Mouse (Mus musculus): ENCODE data around the gene Pdxp.
A peak's percentile ranks its signal among the peaks of the same experiment; 100 is the strongest.

Pdxp gene

DNA sequence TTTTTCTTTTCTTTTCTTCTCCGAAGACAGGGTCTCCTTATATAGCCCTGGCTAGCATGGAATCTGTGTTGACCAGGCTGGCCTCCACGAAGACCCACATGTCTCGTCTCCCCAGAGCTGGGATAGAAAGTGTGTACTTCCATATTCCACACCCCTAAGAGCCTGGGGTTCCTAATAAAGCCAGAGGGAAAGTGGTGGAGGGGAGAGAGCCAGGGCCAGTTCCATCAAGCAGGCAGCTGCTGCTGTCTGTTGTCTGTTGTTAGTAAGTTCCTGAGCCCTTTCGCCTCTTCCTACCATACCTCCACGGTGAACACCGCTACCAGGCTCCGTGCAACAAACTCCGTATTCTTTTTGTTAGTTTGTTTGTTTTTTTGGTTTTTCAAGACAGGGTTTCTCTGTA, 14.8 kb downstream of the Pdxp start:
- DNase-seq = no peak

DNA sequence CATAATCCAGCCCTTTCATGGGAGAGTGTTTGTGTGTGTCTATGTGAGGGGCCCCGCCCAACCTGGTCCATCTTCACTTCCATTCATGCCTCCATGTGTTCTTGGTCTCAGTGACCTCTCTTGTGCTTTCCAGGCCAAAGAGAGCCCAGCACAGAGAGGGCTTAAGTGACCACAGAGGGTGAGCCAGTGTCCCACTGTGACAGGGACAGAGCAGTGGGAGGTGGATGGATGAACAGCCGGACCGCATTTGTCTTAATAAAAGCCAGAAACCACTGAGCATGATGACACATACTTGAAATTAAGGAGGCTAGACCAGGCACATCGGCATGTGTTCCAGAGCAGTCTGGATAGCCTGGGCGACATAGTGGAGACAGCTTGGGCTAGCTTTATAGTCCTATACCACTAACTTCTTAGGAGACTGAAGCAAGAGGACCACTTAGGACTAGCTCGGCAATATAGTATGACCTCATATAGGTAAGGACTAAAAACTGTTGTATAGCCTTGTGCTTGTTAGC, 16.5 kb downstream of the Pdxp start:
- no peak for DNase-seq

DNA sequence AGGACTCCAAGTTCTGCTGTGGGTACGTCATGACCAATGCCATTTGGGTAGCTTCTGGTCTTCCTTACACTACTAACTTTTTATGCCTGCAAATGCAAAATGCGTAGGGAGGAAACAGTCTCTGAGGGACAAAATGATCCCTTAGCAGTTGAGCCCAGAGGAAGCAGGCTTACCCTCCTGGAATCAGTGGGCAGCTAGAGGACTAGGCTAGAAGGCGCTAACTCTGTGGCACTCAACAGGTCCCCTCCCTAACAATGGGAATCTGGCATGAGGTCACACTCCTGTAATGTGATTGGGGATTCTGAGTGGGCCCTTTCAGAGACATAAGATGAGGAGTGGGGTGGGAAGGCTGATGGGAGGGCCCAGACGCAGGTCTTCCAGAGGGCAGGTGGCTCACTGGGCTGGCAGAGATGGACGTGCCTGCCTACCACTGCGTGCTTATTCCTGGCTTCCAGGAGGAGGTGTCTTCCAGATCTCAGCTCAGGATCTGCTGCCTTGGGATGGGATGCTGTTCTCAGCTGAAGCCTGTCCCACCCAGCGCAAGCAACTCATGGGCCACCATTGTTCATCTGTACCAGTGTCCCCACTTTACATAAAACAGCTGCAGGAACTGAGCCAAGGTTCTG, 17.2 kb downstream of the Pdxp start:
- DNase-seq = no peak

DNA sequence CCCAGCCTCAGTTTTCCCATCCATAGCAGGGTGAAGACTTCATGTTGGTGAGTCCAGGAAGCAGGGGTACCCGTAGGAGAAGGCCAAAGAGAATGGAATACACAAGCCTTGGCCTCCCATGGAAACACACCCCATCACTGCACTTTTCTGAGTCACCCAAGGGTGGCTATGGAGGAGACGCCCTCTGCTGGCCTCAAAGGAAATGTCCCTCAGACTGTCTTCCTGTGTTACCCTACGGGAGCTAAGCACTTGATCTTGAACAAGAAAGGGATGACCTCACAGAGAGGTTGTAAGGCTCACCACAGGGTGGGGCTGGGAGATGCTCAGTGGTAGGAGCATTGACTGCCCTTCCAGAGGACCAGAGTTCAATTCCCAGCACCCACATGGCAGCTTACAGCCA, 17.9 kb downstream of the Pdxp start:
- peak; percentile 96 for DNase-seq

DNA sequence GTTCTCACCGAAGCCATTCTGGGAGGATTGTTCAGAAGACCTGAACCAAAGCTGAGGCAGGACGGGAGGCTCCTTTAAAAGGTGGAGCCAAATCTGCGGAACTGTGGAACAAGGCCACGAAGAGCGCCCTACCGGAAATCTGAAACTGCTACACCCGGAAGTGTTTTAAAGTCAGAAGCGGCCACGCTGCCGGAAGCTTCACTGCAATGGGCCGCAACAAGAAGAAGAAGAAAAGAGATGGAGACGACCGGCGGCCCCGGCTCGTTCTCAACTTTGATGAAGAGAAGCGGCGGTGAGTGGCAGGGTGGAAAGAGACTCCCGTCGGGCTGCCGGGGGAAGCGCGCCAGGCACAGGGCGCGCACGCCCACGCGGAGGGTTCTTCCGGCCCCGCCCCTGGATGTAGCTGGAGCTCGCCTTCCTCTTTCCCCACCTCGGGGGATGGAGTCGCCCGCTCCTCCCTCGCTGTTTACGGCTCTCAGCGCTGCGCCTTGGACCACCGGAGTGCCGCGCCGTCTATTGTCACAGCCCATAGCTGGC, 21.1 kb downstream of the Pdxp start, which contains the start of gene Nol12:
Gene Nol12 (plus strand): TSS at position 150 of the 537 bp plus-strand sequence.
- peak; percentile 98 for DNase-seq

DNA sequence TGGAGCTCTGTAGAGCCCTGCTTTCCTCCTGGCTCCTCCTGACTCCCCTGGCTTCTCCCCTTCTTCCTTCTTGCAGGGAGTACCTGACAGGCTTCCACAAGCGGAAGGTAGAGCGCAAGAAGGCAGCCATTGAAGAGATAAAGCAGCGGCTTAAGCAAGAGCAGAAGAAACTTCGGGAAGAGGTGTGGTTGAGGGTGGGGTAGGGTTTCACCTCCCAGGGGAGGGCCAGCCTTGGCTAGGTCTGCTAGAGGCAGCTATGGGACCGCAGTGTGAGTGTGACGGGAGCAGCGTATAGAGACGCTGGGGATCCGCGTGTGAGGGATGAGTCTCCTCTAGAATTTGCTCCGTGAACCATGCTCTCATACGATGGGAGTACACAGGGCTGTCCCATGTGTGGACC, 22.7 kb downstream of the Pdxp start:
- no peak for DNase-seq

DNA sequence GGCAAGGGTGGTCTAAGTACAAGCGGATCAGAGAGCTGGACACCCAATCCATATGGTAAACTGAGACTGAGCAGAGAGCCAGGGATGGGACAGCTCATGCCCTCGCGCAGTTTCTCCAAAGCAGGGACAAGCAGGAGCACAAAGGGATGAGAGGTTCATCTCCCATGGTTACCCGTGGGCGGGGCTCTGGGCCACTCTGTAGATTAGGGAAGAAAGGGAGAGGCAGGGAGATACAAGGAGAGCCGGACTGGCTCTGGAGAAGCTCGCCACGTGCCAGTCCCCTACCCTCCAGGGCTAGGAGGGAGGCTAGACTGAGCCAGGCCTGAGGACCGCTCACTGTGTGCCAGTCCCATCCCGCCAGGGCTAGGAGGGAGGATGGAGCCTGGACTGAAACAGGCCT, 23.6 kb downstream of the Pdxp start:
- DNase-seq = no peak

DNA sequence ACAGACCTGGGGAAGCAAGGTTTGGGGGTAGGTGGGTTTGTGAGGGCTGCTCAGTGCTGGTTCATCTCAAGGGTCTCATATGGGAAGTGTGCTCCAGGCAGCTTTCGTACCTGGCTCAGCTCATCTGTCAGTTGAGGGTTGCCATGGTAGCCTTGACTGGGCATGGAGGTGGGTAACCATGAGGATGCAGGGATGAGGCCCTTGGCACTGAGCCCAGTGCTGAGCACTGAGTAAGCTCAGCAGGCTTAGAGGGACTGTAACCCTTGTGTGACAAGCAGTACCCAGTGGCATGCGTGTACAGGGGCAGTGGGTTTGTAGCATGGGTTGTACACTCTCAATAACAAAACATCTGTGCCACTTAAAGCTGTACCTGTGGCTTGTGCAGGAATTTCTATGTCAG, 24.2 kb downstream of the Pdxp start:
- no peak for DNase-seq

DNA sequence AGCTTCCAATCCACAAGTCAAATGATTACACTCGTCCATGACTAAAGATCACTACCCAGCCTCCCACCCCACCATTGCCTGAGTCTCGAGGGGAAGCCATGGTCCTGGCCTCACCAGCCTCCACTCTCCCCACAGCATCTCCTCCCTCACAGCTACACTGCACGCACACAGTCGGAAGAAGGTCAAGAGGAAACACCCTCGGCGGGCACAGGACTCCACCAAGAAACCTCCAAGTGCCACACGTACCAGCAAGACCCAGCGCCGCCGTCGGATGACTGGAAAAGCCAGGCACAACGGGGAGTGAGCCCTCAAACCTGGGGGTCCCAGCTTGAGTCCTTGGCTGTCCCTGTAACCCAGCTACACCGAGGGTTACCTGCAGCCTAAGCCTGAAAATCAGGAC, 26.6 kb downstream of the Pdxp start:
- peak; percentile 91 for DNase-seq

DNA sequence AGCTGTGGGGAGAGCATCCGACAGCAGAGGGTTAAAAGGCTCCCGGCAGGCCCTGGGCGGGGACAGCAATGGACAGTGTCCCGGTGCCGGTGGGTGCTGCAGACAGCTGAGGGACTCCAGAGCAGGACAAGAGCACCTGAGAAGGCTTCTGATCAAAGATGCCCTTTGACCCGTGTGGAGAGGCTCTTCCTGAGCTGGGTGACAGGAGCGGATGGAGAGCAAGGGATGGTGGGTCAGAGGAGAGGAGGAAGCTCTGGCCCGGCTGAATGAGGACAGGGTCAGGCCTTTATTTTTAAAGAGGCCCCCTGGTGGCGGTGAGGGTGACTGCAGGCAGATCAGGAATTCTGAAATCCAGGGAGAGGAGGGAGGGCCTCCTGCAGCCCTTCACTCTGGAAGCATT, 28.9 kb downstream of the Pdxp start:
- peak; percentile 98 for DNase-seq

DNA sequence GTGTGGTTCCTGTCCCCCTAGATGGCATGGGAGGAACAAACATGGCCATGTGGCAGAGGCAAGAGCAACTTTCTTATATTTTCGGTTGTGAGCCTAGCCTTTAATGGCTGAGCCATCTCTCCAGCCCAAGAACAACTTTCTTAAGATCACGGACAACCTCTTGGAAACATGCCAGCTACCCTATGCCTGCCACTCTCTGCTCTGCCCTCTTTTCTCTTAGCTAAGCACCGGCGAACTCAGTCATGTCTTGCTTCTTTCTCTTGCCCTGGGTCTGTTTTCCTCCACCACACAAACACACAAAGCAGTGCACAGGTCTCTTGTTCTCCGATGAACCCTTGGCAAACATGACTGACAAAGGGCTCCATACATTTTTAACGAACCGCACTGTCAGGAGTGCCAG, 32.5 kb downstream of the Pdxp start:
- no peak for DNase-seq

DNA sequence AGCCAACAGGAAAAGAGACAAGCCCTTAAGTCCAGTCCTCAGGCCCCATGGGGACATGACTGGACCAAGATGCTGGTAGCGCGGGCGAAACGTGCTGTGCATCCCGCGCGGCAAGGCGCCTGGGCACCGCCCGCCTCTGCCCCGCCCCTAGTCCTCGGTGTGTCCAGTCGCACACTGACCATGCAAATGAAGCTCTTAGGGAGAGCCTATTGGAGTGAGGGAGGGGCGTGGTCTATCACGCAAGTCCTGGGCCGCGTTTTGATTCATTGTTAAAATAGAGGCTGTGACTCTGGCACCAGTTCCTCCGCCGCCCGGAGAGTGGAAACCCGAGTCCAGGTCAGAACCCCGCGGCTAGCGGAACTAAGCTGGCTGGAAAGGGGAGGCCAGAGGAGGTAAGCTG, 33.9 kb downstream of the Pdxp start, which contains the start of gene Triobp:
Gene Triobp (plus strand): TSS at position 68 of the 400 bp plus-strand sequence.
- peak; percentile 99 for DNase-seq

DNA sequence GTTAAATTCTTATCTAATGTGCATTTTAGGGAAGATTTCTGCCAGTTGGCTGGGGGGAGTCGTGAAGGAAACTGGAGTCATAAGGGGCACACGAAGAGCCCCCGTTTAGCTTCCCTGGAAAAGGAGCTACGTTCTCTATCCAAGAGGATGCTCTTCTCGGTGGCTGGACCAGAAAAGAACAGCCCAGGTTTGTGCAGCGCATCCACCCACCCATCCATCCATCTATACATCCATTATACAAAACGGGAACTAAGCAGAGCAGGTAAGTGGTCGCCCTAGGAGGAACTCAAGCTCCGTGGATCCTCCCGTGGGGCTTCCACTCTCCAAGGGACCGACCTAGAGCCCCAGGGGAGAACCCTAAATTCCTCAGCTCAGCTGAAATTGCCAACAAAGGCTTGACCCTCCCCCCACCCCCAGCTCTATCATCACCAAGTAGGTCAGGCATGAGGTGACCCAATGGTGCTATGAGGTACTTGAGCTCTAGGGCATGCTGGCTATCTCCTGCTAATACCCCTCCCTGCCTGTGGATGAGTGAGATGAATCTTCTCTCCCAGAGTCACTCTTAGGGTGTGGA, 34.5 kb downstream of the Pdxp start:
- no peak for DNase-seq

DNA sequence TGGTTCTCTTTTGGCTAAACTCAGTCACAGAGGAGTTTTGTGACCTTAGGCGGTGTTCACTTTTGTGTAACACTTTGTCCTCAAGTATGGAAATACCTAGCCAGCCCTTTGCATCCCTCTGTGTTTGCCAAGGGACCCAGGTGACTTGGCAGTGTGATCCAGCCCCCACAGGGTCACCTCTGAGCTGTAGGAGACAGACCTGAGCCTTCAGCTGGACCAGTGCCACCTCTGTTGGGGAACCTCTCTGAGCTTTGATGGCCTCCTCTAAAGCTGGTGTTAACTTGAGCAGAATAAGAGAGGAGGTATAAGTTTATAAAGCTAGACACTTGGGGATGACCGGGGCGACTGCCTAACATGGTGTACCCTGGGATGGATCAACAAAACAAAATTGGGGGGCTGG, 35.2 kb downstream of the Pdxp start:
- DNase-seq = no peak

DNA sequence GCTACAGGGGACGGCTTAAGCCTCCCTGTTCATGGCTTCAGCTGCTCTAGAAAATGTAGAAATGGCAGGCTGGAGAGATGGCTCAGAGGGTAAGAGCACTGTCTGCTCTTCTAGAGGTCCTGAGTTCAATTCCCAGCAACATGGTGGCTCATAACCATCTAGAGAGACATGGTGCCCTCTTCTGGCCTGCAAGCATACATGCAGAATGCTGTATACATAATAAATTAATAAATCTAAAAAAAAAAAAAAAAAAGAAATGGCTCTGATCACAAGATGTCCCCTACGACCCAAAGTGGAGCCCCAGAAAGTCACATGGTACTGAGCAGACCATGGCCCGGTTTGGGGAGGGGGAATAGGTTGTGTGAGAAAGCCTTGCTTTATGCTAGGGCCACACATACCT, 41.9 kb downstream of the Pdxp start:
- no peak for DNase-seq

DNA sequence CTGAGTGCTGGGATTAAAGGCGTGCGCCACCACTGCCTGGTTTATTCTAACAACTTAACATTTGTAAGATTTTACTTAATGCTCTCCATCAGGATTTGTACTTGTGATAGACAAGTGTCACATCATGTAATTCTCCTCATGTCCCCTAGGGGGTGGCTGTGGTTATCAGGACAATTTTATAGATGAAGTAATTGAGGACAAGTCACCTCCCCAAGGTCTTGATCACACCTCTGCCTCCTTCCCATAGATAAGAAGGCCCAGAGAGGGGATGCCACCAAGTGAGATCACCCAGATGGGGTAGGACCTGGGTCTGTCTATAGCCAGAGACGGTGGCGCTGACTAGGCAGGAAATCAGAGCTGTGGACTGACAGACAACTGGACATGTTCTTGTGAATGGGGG, 42.6 kb downstream of the Pdxp start:
- no peak for DNase-seq

DNA sequence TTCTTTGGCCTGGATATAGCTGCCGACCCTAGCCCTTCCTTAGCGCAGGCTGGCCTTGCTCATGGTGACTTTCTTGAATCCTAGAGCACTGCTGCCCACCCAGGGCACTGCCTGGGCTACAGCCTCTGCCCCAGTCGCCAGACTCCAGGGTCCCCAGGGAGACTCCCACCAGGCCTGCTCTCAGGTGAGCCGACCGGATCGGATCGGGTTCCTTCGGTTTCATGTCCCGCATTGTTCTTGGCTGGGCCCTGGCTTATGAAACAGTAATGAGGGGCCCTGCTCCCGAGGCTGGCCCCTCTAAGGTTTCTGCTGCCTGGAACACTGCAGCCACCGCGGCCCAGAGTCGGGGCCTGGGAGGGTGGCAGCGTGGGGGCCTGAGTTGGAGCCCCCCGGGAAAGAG, 43.3 kb downstream of the Pdxp start:
- DNase-seq = no peak

DNA sequence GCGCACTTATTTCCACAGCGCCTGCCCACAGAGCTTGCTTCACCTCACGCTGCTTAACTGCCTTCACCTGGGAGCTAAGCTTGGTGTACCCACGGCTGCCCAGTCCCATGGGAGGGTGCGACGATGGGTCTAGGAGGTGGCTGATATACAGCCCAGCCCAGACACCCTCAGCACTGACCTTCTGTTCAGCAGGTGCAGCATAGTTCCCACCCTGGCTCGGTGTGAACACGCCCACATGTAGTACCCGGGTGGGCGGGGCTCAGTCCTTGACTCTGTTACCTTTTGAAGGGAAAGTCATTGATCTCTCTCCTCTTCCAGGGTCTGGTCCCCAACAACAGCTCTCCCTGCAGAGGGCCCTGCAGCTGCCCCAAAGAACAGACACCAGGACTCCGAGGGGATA, 45.8 kb downstream of the Pdxp start:
- peak; percentile 91 for DNase-seq

DNA sequence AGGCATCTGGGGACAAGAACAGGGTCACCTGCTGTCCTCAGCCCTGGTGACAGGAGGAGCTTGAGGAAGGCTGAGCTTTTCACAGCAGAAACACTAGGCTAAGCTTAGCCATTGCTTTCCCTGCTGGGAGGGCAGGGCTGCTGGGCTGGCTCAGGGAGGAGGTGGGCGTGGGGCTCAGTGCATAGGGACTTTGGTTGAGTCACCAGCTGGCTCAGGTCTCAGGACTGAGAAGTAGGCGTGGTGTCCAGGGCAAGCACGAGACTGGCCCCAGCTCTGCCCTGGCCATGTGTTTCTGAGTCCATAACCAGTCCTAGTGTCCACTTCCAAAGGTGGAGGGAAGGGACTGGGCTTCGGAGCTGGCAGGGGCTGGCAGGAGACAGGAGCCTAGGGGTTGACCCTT, 46.4 kb downstream of the Pdxp start:
- DNase-seq = peak; percentile 98

DNA sequence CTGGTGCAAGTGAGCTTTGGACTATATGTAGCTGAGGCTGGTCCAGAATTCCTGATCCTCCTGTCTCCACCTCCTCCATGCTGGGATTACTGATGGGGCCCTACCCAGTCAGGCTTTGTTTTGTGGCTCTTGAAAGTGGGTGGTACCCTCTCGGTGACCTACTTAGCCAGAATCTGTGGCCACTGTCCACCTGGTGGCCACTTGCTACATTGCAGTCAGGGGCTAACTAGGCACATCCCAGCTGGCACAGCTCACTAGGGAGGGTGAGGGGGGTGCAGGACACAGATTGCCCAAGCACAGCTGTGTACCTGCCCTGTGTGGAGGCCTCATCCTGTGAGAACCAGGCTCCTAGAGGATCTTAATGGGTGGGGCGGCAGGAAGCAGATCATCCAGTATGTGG, 49.2 kb downstream of the Pdxp start:
- DNase-seq = peak; percentile 96
